Mouse (Mus musculus) spleen, adult 2 months (tissue): ENCODE measurements around the gene Gm10663. TPM values are rescaled to one million over a fixed set of nuclear protein-coding genes. Genes with fewer than 3 reads are reported as not detected.

Experiments used
- DNase-seq, 2 experiments: peaks; one replicate each; pipeline versions ENCODE4 v3.0.0 to v3.0.0-alpha.2; 2012 to 2021; ENCODE audit warnings: low spot score in 2 of 2, low read depth in 1 of 2
- H3K27ac ChIP-seq: fragments of 200-500 bp; 2 replicates; pipeline ENCODE4 v1.5.1; 2012; ENCODE audit warnings: low read length, inconsistent platforms; ENCODE audit not compliant: insufficient read depth
- H3K27me3 ChIP-seq: fragments of 200-500 bp; 2 replicates; pipeline ENCODE4 v1.6.1; 2012; ENCODE audit warnings: mild to moderate bottlenecking, moderate library complexity, low read length, inconsistent platforms; ENCODE audit not compliant: control insufficient read depth, insufficient read depth
- H3K36me3 ChIP-seq: fragments of 200-500 bp; 2 replicates; pipeline ENCODE4 v1.6.1; 2012; ENCODE audit warnings: mild to moderate bottlenecking, low read length, inconsistent platforms; ENCODE audit not compliant: control insufficient read depth, insufficient read depth
- H3K4me1 ChIP-seq: fragments of 200-500 bp; 2 replicates; pipeline ENCODE4 v1.6.1; 2011; ENCODE audit warnings: inconsistent platforms; ENCODE audit not compliant: control insufficient read depth, insufficient read depth, insufficient read length
- H3K4me3 ChIP-seq: fragments of 200-500 bp; 2 replicates; pipeline ENCODE4 v1.5.1; 2011; ENCODE audit warnings: mild to moderate bottlenecking, inconsistent platforms; ENCODE audit not compliant: insufficient read depth, insufficient read length; ENCODE audit errors: extremely low read depth
- CTCF ChIP-seq: fragments of 200-500 bp; IDR thresholded peaks from 2 replicates; pipeline ENCODE4 v1.5.1; 2011; ENCODE audit warnings: mild to moderate bottlenecking, inconsistent platforms; ENCODE audit not compliant: insufficient read depth, insufficient read length, insufficient replicate concordance; ENCODE audit errors: extremely low read depth
- POLR2A ChIP-seq: fragments of 200-500 bp; IDR thresholded peaks from 2 replicates; pipeline ENCODE4 v1.6.1; 2011; ENCODE audit warnings: low read depth, low read length, inconsistent platforms
- WGBS: fragments of 180-500 bp; shearing (Covaris S2); methylation state at CpG from one replicate; pipeline ENCODE4 v1.1.7; 2018; 5-methylcytosine and 5-hydroxymethylcytosine counted together
- polyA plus RNA-seq: library from polyadenylated mRNA; depleted of rRNA; stranded (reverse); fragments of >200 nt; gene quantifications from 2 replicates; pipeline ENCODE4 v1.2.3, GENCODE M21; 2012

Gene Gm10663
- polyA plus RNA-seq, 1 experiment = not detected

DNA sequence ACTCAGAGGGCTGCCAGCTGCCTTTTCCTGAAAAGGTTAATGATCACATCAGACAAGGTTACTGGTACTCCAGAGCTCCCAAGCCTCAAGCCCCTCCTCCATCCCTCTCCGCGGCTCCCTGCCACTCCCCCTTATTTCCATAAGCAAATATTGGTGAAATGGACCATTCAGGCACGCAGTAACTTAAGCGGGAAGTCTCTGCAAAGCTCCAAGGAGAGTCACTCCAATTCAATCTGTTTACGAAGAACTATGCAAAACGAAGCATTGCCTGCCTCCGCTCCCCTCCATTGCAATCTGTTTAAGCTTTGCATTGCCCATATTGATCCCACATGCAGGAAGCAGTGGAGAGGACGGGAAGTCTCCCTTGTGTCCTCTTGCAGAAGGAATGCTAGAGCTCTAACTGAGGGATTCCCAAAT is 37.7 kb upstream of the Gm10663 start, which contains the start of gene Apela:
Gene Apela (minus strand): TSS at position 220 of the 417 bp plus-strand sequence.
- 9% methylated on average over 8 of the region's 8 CpGs for WGBS
- no peak within 1 kb of the TSS for H3K4me3 ChIP-seq
- no peaks in the 10 kb centered on the region for H3K36me3 ChIP-seq
- DNase-seq = no peak
- H3K27me3 ChIP-seq = no peaks in the 10 kb centered on the region
- no peaks in the 10 kb centered on the region for H3K4me1 ChIP-seq
- TF ChIP-seq CTCF (no peak), POLR2A (no peak)
- H3K27ac ChIP-seq = no peak within 1 kb of the TSS

DNA sequence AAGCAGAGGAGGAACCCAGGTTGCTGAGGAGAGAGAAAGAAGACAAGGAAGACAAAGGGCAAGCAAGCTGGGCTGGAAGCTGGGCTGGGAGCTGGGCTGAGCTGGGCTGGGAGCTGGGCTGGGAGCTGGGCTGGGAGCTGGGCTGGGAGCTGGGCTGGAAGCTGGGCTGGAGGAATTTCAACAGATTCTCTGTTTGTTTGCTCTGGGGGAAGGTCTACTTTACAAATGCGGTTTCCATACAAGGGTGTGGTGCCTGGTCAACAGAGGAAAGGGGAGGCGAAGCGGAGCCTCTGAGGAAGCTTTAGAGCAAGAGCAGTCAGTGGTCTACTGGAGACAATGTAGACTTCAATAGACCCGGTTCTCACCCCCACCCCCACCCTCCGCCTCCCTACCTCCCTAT is 28.3 kb upstream of the Gm10663 start:
- no peaks in the 10 kb centered on the region for H3K27me3 ChIP-seq
- no peak overlapping the region for H3K27ac ChIP-seq
- 73% methylated on average over 5 of the region's 5 CpGs for whole genome bisulfite sequencing
- no peak for DNase-seq
- no peaks in the 10 kb centered on the region for H3K4me1 ChIP-seq
- TF ChIP-seq CTCF (no peak), POLR2A (no peak)
- H3K4me3 ChIP-seq = no peak overlapping the region
- H3K36me3 ChIP-seq = no peaks in the 10 kb centered on the region

DNA sequence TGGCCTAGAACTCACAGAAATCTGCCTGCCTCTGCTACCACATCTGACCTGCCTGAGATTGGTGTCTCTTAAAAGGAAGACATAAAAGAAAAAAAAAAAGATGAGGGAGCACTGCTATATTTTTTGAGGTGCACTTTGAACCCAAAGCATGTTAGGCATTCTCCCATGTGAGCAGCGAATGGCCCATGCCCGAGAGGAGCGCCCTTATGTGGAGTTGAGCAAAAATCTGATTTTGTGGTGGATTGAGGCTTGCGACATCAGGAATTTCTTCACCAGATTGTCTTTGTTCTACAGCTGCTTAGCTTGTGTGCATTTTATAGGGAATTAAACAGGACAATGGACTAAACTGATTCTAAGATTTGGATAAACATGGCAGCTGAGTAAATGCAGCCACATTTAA is 27.6 kb upstream of the Gm10663 start:
- Histone ChIP-seq H3K27me3 (no peaks in the 10 kb centered on the region), H3K36me3 (no peaks in the 10 kb centered on the region), H3K4me1 (no peaks in the 10 kb centered on the region), H3K27ac (no peak overlapping the region), H3K4me3 (no peak overlapping the region)
- DNase-seq = no peak
- 91% methylated on average over 4 of the region's 4 CpGs for WGBS
- no peak for TF ChIP-seq POLR2A
- no peak for TF ChIP-seq CTCF

DNA sequence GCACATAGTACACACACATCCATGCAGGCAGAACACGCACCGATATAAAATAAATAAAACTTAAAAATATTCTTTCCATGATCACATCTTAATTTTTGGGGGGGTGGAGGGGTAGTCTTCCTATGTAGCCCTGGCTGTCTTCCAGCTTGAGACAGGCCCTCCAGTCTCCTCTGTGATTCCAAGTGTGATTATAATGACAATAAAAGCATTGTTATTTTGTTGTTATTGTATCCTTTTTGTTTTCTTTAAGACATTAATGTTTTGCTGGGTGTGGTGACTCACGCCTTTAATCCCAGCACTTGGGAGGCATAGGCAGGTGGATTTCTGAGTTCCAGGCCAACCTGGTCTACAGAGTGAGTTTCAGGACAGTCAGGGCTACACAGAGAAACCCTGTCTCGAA is 27.0 kb upstream of the Gm10663 start:
- Histone ChIP-seq H3K4me1 (no peaks in the 10 kb centered on the region), H3K27ac (no peak overlapping the region), H3K4me3 (no peak overlapping the region), H3K27me3 (no peaks in the 10 kb centered on the region), H3K36me3 (no peaks in the 10 kb centered on the region)
- TF ChIP-seq POLR2A = no peak
- TF ChIP-seq CTCF = no peak
- DNase-seq = no peak
- WGBS = 83% methylated on average over 4 of the region's 4 CpGs

DNA sequence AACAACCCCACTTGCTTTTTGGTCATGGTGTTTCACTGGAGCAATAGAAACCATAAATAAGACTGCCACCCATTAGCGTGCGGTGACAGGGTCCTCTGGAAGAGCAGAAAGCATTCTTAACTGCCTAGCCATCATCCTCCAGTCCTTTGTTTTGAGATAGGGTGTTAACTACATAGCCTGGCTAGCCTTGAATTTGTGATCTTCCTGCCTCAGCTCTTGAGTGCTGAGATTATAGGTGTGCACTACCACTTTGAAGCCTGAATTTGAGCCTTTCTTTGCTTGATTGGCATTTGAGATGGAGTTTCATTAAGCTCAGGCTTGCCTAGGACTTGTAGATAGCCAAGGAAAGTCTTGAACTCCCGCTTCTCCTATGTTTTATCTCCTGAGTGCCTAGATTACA is 21.3 kb upstream of the Gm10663 start:
- no peaks in the 10 kb centered on the region for H3K4me1 ChIP-seq
- no peaks in the 10 kb centered on the region for H3K27me3 ChIP-seq
- TF ChIP-seq CTCF (no peak), POLR2A (no peak)

DNA sequence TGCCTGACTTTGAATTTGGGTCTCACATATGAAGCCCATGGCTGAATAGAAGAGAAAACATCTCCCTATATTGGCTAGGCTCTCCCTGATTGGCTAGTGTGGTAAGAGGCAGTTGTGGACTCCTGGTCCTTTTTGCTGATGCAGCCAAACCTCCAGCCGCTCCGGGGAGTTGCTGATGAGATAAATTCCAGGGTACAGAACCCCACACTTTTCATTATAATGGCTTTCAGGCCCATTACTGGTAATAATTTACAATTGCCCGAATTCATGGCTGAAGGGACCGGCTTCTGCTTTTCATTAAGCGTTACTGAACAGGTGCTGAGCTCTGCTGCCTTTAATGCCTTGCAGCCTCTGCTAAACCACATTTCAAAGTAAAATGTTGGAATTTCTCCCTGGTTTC is 20.9 kb upstream of the Gm10663 start:
- Histone ChIP-seq H3K27me3 (no peaks in the 10 kb centered on the region), H3K4me1 (no peaks in the 10 kb centered on the region), H3K27ac (no peak overlapping the region), H3K36me3 (no peaks in the 10 kb centered on the region), H3K4me3 (no peak overlapping the region)
- TF ChIP-seq CTCF = no peak
- no peak for TF ChIP-seq POLR2A
- no peak for DNase-seq
- WGBS = 81% methylated on average over 5 of the region's 5 CpGs

More for the DNA sequence above, 21.3 kb upstream of the Gm10663 start:
- Histone ChIP-seq H3K27ac (no peak overlapping the region), H3K4me3 (no peak overlapping the region), H3K36me3 (no peaks in the 10 kb centered on the region)
- no peak for DNase-seq
- 87% methylated on average over 3 of the region's 3 CpGs for WGBS

DNA sequence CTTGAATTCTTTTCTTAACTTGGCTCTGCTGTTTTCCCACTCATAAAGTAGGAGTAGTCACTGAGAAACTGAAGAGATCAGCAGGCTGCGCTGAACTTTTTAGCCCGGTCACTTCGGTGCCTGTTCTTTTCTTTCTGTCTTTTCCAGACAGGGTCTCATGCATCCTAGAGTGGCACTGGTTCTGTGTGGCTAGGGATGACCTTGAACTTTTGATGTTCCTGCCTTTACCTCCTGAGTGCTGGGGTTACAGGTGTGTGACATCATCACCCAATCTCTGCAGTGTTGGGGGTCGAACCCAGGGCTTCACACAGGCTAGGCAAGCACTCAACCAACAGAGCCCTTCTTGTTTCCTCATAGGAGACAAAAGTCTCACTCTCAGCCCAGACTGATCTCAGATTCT is 18.1 kb upstream of the Gm10663 start:
- Histone ChIP-seq H3K4me3 (no peak overlapping the region), H3K36me3 (no peaks in the 10 kb centered on the region), H3K27me3 (no peaks in the 10 kb centered on the region), H3K4me1 (no peaks in the 10 kb centered on the region), H3K27ac (no peak overlapping the region)
- 86% methylated on average over 4 of the region's 4 CpGs for WGBS
- DNase-seq = no peak
- TF ChIP-seq POLR2A = no peak
